Mouse (Mus musculus) spleen, adult 12 weeks (tissue): ENCODE results near the gene Slc35e2.
"Not testable (repeated sequence)": the region's sequence is repeated elsewhere in the genome, so short reads cannot be mapped to it uniquely, and the experiment has no call there.

Source experiments
- DNase-seq: peaks from one replicate; pipeline ENCODE4 v3.0.0; 2022; ENCODE audit warnings: low spot score

Gene Slc35e2

GRCm38 (mm10) chr4:155601091-155601996 is at the start of gene Slc35e2:
Gene Slc35e2 (plus strand): TSS chr4:155601416.
- DNase-seq: peak; percentile 97

DNA sequence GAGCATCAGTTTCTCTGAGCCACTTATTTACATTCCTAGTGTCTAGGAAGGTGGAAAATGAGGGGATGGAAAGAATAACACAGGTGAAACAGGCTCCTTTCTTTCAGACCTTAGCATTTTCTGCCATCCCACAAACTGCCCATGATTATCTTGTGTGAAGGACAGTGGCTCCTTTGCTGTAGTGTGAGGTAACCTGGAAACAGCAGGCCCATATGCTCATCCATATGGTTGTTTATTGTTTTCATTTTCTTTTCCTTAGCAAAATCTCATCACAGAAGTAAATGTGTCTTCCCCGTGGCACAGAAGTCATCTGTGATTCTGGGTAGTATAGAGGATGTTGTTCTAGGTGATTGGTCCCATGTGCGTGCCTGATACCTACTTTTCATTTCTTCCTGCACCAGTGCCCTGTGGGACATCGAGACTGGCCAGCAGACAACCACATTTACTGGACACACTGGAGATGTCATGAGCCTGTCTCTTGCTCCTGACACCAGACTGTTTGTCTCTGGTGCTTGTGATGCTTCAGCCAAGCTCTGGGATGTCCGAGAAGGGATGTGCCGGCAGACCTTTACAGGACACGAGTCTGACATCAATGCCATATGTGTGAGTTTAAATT is 48.2 kb upstream of the Slc35e2 start:
- no peak for DNase-seq

- DNase-seq: no peak
Measured at GRCm38 (mm10) chr4:155554880-155555279, 46.3 kb upstream of the Slc35e2 start.

DNA sequence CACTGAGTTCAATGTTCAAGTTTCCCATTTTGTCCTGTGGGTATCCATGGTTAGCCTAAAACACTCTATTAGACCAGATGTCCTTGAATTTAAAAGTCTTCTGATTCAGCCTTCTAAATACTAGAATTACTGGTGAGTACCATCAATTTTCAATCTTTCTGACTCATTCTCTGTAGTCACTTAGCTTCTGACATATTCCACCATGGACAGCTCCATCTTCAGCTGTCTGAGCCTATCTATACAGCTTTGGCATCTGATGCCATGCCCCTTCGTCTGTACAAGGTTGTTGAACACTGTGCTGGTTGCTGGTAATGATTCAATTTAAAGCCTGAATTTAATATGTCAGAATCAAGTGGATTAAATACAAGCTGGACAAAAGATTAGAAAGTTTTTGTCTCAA is 45.8 kb upstream of the Slc35e2 start:
- no peak for DNase-seq

GRCm38 (mm10) chr4:155559454-155559853 is 41.8 kb upstream of the Slc35e2 start:
- no peak for DNase-seq

DNA sequence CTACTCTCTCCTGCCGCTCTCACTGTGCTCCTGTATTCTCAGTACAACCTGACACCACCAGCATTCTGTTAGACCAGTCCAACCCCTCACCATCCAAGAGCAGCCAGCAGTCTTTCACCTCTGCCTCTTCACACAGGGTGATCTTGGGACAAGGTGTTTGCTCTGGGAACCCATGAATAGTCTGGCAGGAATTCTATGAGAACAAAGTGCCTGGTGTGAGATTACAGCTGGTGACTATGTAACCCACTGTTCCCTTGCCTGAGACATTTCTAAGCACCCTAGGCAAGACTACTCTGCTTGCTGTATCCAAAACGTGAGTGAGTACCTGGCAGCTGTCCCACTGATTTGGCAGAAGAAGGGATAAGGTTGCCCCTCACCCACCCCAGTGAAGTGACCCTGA is 40.3 kb upstream of the Slc35e2 start:
- no peak for DNase-seq

- no peak for DNase-seq
Measured at GRCm38 (mm10) chr4:155561661-155562442, 39.4 kb upstream of the Slc35e2 start, which contains the start of gene Nadk. Gene Nadk (plus strand): TSS chr4:155562378.

DNA sequence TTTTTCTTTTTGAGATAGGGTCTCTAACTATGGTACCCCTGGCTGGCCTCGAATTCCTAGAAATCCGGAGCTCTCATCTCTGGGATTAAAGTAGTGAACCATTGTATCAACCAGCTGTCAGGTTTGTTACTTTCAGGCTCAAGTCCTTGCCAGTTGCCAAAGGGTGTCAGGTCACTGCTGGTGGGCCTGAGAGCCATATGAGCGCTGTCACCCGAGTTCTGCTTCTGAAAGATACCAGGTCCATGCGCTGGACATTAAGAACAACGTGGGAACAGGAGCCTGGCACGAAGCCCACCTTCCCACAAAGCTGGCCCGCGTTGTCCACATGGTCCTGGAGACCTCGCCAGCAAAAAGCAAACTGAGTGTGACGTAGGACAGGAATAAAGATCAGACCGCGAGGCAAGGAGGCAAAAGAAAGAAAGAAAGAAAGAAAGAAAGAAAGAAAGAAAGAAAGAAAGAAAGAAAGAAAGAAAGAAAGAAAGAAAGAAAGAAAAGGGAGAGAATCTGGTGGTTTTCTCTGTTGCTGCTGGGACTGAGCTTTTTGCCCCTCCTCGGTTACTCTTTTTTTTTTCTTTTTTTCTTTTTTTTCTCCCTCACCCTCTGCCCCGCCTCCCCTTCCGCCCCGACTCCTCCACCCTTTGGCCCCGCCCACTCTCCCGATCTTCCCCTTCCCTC is 38.4 kb upstream of the Slc35e2 start:
- DNase-seq: peak; percentile 15

DNA sequence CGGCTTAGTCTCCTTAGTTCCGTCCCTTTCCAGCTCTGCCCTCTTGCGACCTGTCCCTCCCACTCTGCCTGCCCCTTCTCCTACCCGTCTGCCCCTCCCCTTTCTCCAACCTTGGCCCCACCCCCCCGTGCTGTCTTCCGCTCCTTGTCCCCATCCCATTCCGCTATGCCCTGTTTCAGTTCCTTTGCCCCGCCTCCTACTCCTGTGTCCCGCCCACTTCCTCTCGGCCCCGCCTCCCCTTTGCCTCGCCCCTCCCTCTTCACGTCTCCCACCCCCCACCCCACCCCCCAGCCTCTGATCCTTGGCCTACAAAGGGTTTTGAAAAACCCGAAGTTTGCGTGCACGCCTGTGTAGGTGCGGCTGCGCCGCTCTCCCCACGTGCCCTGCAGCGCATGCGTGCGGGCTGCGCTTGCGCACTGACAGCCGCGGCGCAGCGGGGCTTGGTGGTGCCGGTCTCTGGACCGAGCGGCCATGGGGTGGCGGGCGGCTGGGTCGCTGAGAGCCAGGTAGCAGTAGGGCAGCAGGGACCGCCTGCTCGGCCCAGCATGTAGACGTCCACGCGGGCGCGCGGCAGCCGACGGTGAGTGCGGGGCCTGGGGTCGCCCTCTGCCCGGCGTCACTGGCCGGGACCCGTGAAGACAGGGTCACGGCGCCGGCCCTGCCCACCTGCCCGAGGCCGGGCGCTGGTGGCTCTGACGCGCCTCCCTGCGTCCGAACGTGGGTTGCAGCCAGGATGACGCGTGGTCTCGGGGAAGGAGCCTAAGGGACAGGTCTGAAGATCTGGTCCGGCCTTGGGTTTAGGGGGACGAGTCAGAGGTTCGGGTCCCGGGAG is 37.6 kb upstream of the Slc35e2 start:
- DNase-seq: peak; percentile 88

GRCm38 (mm10) chr4:155564315-155565069 is 36.7 kb upstream of the Slc35e2 start:
- DNase-seq: no peak

- DNase-seq: no peak
Measured at GRCm38 (mm10) chr4:155566555-155566954, 34.7 kb upstream of the Slc35e2 start.

DNA sequence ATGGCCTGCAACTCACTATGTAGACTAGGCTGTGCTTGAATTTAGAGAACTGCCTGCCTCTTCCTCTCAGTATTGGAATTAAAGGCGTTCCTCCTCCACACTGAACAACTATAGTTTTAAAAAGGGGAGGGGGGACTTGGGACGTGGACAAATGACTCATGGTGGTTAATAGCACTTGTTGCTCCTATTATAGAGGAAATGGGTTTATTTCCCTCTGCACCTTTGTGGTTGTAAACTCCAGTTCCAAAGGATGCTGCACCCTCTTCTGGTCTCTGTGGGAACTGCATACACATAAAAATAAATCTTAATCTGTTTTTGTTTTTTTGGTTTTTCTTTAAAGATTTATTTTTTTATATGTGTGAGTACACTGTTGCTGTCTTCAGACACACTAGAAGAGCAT is 33.0 kb upstream of the Slc35e2 start:
- peak; percentile 8 for DNase-seq

DNA sequence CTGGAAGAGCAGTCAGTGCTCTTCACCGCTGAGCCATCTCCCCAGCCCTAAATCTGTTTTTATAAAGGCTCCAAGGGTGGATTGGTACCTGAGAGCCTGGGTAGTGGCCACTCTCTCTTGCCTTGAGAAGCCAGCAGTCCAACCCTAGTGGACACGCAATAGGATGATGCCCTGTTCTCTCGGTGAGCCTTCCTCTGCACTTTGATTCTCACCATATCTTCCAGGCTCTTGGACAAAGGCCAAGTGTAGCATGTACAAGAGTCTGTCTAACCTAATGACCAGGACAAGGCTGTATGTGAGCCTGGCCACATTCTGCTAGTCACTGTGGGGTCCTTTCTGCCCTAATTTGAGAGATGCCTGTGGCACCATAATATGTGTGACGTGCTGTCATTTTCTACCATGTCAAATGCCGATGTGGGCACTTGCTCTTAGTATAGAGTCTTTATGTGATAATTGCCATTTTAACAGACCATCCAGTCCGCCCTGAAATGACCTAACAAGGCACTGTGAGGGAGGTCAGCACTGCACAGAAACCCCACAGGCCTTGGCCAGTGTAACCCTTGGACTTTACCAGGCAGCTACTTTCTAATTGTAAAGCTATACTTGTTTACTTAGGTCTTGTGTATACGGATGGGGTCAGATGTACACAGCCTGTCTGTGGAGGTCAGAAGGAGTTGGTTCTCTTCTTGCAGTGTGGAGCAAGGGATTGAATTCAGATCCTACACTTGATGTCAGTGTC is 32.4 kb upstream of the Slc35e2 start:
- no peak for DNase-seq

DNA sequence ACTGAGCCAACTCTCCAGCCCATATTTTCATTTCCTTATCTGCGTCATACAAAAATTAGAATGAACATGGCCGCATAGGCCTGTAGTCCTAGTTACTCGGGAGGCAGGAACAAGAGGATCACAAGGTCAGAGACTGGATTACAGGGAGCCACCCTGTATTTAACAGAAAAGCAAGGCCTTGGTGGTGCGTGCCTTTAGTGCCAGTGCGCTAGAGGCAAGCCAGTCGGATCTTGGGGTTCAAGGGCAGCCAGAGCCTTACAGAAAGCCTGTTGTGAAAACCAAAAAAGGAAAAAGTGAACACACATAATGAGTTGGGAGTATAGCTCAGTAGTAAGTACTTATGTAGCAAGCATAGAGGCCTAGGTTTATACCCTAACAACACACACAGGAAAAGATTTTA is 31.4 kb upstream of the Slc35e2 start:
- DNase-seq: no peak

DNA sequence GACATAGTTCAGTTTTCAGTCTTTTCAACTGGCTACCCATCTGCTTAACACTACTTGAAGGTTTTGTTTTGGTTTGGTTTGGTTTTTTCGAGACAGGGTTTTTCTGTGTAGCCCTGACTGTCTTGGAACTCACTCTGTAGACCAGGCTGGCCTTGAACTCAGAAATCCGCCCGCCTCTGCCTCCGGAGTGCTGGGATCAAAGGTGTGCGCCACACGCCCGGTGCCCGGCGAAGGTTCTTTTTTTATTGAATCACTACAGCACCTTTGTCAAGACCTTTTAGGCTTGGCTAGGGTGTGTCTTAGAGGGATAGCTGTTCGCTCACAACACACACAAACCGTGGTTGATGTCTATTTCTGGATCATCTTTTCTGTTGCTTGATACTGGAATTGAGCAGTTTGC is 30.9 kb upstream of the Slc35e2 start:
- not testable (repeated sequence) for DNase-seq

DNA sequence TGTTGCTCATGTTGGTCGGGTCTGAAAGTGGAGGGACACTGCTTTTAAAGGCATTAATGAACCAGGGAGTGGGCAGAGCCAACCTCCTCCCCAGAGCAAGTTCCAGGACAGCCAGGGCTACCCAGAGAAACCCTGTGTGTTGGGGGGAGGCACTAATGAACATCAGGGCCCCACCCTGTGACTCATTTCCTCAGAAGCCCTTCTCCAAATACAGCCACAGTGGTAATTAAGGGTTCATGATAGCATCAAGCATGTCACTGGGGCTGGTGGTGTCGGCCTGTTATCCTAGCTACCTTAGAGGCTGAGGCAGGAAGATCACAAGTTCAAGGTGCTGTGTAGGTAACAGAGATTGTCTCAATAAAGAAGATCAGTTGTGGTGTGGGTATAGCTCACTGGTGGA is 29.8 kb upstream of the Slc35e2 start:
- no peak for DNase-seq

- no peak for DNase-seq
Measured at GRCm38 (mm10) chr4:155573155-155573554, 28.1 kb upstream of the Slc35e2 start.

GRCm38 (mm10) chr4:155573876-155574275 is 27.3 kb upstream of the Slc35e2 start:
- no peak for DNase-seq

- DNase-seq: no peak
Measured at GRCm38 (mm10) chr4:155574931-155575330, 26.3 kb upstream of the Slc35e2 start.

GRCm38 (mm10) chr4:155575521-155575920 is 25.7 kb upstream of the Slc35e2 start:
- DNase-seq: no peak
